Mouse (Mus musculus) thymus, postnatal 25 days (tissue): ENCODE data around the gene Fndc8.
A peak's percentile ranks its signal among the peaks of the same experiment; 100 is the strongest.

Source experiments
- DNase-seq: peaks from one replicate; pipeline ENCODE4 v3.0.0; 2022

Fndc8 gene

GRCm38 (mm10) chr11:82891936-82892335, at the start of gene Fndc8:
Fndc8 (plus strand) TSS chr11:82892124.
- peak; percentile 60 for DNase-seq

- DNase-seq: no peak
These were observed 47.0 kb upstream of the Fndc8 start for GRCm38 (mm10) chr11:82844771-82845414.

GRCm38 (mm10) chr11:82845415-82846078, 46.4 kb upstream of the Fndc8 start:
- no peak for DNase-seq

GRCm38 (mm10) chr11:82846079-82846436, 45.9 kb upstream of the Fndc8 start:
- no peak for DNase-seq

GRCm38 (mm10) chr11:82846938-82847337, 45.0 kb upstream of the Fndc8 start:
- no peak for DNase-seq

GRCm38 (mm10) chr11:82847571-82848000, 44.3 kb upstream of the Fndc8 start:
- no peak for DNase-seq

GRCm38 (mm10) chr11:82850259-82850658, 41.7 kb upstream of the Fndc8 start:
- DNase-seq: no peak

GRCm38 (mm10) chr11:82852115-82852514, 39.8 kb upstream of the Fndc8 start:
- DNase-seq: no peak

- no peak for DNase-seq
These were observed 39.4 kb upstream of the Fndc8 start for GRCm38 (mm10) chr11:82852540-82852939.

- DNase-seq: no peak
These were observed 39.0 kb upstream of the Fndc8 start for GRCm38 (mm10) chr11:82852958-82853357.

- DNase-seq: no peak
These were observed 37.8 kb upstream of the Fndc8 start for GRCm38 (mm10) chr11:82854111-82854510.

- no peak for DNase-seq
These were observed 36.5 kb upstream of the Fndc8 start for GRCm38 (mm10) chr11:82855327-82855973.

- no peak for DNase-seq
These were observed 35.9 kb upstream of the Fndc8 start for GRCm38 (mm10) chr11:82856032-82856431.

GRCm38 (mm10) chr11:82857307-82857848, 34.5 kb upstream of the Fndc8 start:
- DNase-seq: no peak

- DNase-seq: no peak
These were observed 31.2 kb upstream of the Fndc8 start for GRCm38 (mm10) chr11:82860759-82861158.

GRCm38 (mm10) chr11:82861558-82861957, 30.4 kb upstream of the Fndc8 start:
- no peak for DNase-seq

- DNase-seq: no peak
These were observed 29.3 kb upstream of the Fndc8 start for GRCm38 (mm10) chr11:82862638-82863037.

GRCm38 (mm10) chr11:82863059-82863458, 28.9 kb upstream of the Fndc8 start:
- DNase-seq: no peak

GRCm38 (mm10) chr11:82863488-82863931, 28.4 kb upstream of the Fndc8 start:
- no peak for DNase-seq

GRCm38 (mm10) chr11:82865957-82866356, 26.0 kb upstream of the Fndc8 start:
- DNase-seq: no peak

- no peak for DNase-seq
These were observed 24.9 kb upstream of the Fndc8 start for GRCm38 (mm10) chr11:82866850-82867564.

GRCm38 (mm10) chr11:82867956-82868355, 24.0 kb upstream of the Fndc8 start:
- no peak for DNase-seq

GRCm38 (mm10) chr11:82869506-82870172, 22.3 kb upstream of the Fndc8 start:
- DNase-seq: peak; percentile 17
